Mouse (Mus musculus) bone marrow, adult 2 months (tissue): ENCODE measurements around the gene Ddx1.

Experiments used
- CTCF ChIP-seq: fragments of 200-500 bp; IDR thresholded peaks from 2 replicates; pipeline ENCODE4 v1.5.1; 2011; ENCODE audit warnings: low read length, control low read depth; ENCODE audit not compliant: control insufficient read depth, insufficient read depth
- POLR2A ChIP-seq: fragments of 200-500 bp; IDR thresholded peaks from 2 replicates; pipeline ENCODE4 v1.6.1; 2011; ENCODE audit warnings: low read depth, mild to moderate bottlenecking, control low read depth, low read length, borderline replicate concordance; ENCODE audit not compliant: control insufficient read depth

DNA sequence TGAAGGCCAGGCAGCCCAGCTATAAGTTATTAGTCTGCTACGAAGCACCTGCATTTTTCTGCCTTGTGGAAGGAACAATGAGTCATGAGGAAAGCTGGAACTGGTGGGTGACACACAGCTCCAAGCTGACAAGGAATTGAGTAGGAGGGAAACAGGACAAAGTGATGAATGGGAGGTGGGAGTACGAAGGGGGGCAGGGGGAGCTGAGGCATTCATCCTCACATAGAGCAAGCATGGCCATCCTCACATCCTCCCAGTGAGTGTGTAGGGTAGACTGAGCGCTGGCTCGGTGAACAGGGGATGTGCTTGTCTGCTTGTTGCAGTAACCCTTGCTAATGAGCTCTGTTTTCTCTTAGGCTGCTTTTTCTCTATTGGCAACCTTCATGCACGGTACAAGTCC lies 81.9 kb downstream of the Ddx1 start:
- TF ChIP-seq POLR2A (no peak), CTCF (no peak)
